Mouse (Mus musculus) MEL (cell line): ENCODE measurements at regions not wholly inside any gene's neighbourhood (a gene's known extent, or its start where the extent isn't known, plus 50 kb on each side); places are given as distances from the start of the nearest gene placed in this dataset.

Source experiments
- DNase-seq: peaks from one replicate; pipeline ENCODE4 v3.0.0; 2011; ENCODE audit warnings: low read depth, low spot score
- H3K27ac ChIP-seq: 2 replicates; pipeline ENCODE4 v1.5.1; 2012; ENCODE audit warnings: low read depth, mild to moderate bottlenecking, control low read depth, low read length, moderate library complexity; ENCODE audit not compliant: control insufficient read depth
- H3K27me3 ChIP-seq, 2 experiments: fragments of 150-350 bp in 1 of 2; sonication (generic) in 1 of 2; 2 replicates each; pipeline ENCODE4 v1.6.1; 2012; ENCODE audit warnings: low read length in 2 of 2, mild to moderate bottlenecking in 2 of 2, improper control_type of control experiment in 1 of 2, moderate library complexity in 1 of 2; ENCODE audit not compliant: insufficient read depth in 2 of 2, control insufficient read depth in 1 of 2
- H3K36me3 ChIP-seq, 2 experiments: 2 replicates each; pipeline ENCODE4 v1.6.1; 2012 to 2014; ENCODE audit warnings: low read length in 2 of 2, improper control_type of control experiment in 1 of 2, inconsistent platforms in 1 of 2, mild to moderate bottlenecking in 1 of 2; ENCODE audit not compliant: insufficient read depth in 2 of 2, control insufficient read depth in 1 of 2
- H3K4me1 ChIP-seq, 2 experiments: fragments of 150-350 bp in 1 of 2; sonication (generic) in 1 of 2; 2 replicates each; pipeline ENCODE4 v1.6.1; 2012; ENCODE audit warnings: low read length in 2 of 2, improper control_type of control experiment in 1 of 2, mild to moderate bottlenecking in 1 of 2; ENCODE audit not compliant: insufficient read depth in 2 of 2, control insufficient read depth in 1 of 2
- H3K4me3 ChIP-seq, 2 experiments: fragments of 150-350 bp in 1 of 2; sonication (generic) in 1 of 2; 2 replicates each; pipeline ENCODE4 v1.5.1; 2012; ENCODE audit warnings: low read depth in 2 of 2, low read length in 2 of 2, mild to moderate bottlenecking in 2 of 2, moderate library complexity in 2 of 2, control low read depth in 1 of 2, improper control_type of control experiment in 1 of 2; ENCODE audit not compliant: control insufficient read depth in 1 of 2, insufficient read depth in 1 of 2
- H3K79me2 ChIP-seq: 2 replicates; pipeline ENCODE4 v1.6.1; 2012; ENCODE audit warnings: mild to moderate bottlenecking, low read length, moderate library complexity; ENCODE audit not compliant: control insufficient read depth, poor library complexity, insufficient read depth
- H3K9ac ChIP-seq: 2 replicates; pipeline ENCODE4 v1.6.1; 2012; ENCODE audit warnings: low read depth, mild to moderate bottlenecking, control low read depth, low read length, moderate library complexity; ENCODE audit not compliant: control insufficient read depth, poor library complexity, severe bottlenecking
- H3K9me3 ChIP-seq: fragments of 150-350 bp; sonication (generic); replicated peaks from 2 replicates; pipeline ENCODE4 v1.6.1; 2012; ENCODE audit warnings: mild to moderate bottlenecking, low read length, improper control_type of control experiment, moderate library complexity; ENCODE audit not compliant: insufficient read depth
- BHLHE40 ChIP-seq: IDR thresholded peaks from 2 replicates; pipeline ENCODE4 v1.6.1; 2012; ENCODE audit warnings: low read depth, mild to moderate bottlenecking, inconsistent platforms, low read length, improper control_type of control experiment, borderline replicate concordance
- CHD2 ChIP-seq: IDR thresholded peaks from 2 replicates; pipeline ENCODE4 v1.6.1; 2011; ENCODE audit warnings: low read length, improper control_type of control experiment
- EP300 ChIP-seq, 2 experiments: IDR thresholded peaks; 2 replicates each; pipeline ENCODE4 v1.6.1; 2011; ENCODE audit warnings: improper control_type of control experiment in 2 of 2, low read length in 2 of 2, low read depth in 1 of 2, mild to moderate bottlenecking in 1 of 2
- GABPA ChIP-seq: IDR thresholded peaks from 2 replicates; pipeline ENCODE4 v1.6.1; 2012; ENCODE audit warnings: low read depth, mild to moderate bottlenecking, inconsistent platforms, low read length, improper control_type of control experiment, moderate library complexity
- GATA1 ChIP-seq: IDR thresholded peaks from 2 replicates; pipeline ENCODE4 v1.6.1; 2011; ENCODE audit warnings: low read depth, low read length, improper control_type of control experiment
- HCFC1 ChIP-seq: IDR thresholded peaks from 2 replicates; pipeline ENCODE4 v1.6.1; 2012; ENCODE audit warnings: low read depth, mild to moderate bottlenecking, inconsistent platforms, low read length, improper control_type of control experiment, moderate library complexity
- JUND ChIP-seq: IDR thresholded peaks from 2 replicates; pipeline ENCODE4 v1.6.1; 2011; ENCODE audit warnings: low read depth, mild to moderate bottlenecking, improper control_type of control experiment, low read length
- KAT2A ChIP-seq: conservative IDR thresholded peaks from 2 replicates; pipeline ENCODE4 v1.6.1; 2012; ENCODE audit warnings: low read depth, low read length, improper control_type of control experiment, inconsistent platforms
- MYB ChIP-seq: IDR thresholded peaks from 2 replicates; pipeline ENCODE4 v1.6.1; 2011; ENCODE audit warnings: mild to moderate bottlenecking, low read depth, low read length, improper control_type of control experiment
- NELFE ChIP-seq: IDR thresholded peaks from 2 replicates; pipeline ENCODE4 v1.6.1; 2011; ENCODE audit warnings: low read depth, low read length, improper control_type of control experiment
- NRF1 ChIP-seq: IDR thresholded peaks from 2 replicates; pipeline ENCODE4 v1.6.1; 2014; ENCODE audit warnings: low read depth, mild to moderate bottlenecking, inconsistent platforms, low read length, improper control_type of control experiment, moderate library complexity; ENCODE audit not compliant: poor library complexity, insufficient read depth, severe bottlenecking
- POLR2AphosphoS2 ChIP-seq: IDR thresholded peaks from 2 replicates; pipeline ENCODE4 v1.6.1; 2011; ENCODE audit warnings: low read length, improper control_type of control experiment
- POLR2AphosphoS5 ChIP-seq: IDR thresholded peaks from 2 replicates; pipeline ENCODE4 v1.6.1; 2012; ENCODE audit warnings: low read depth, borderline replicate concordance, mild to moderate bottlenecking, inconsistent platforms, low read length, moderate library complexity, mixed read lengths
- RCOR1 ChIP-seq: IDR thresholded peaks from 2 replicates; pipeline ENCODE4 v1.6.1; 2012; ENCODE audit warnings: low read depth, mild to moderate bottlenecking, inconsistent platforms, low read length, improper control_type of control experiment
- TCF12 ChIP-seq: IDR thresholded peaks from 2 replicates; pipeline ENCODE4 v1.6.1; 2014; ENCODE audit warnings: low read depth, mild to moderate bottlenecking, inconsistent platforms, low read length, improper control_type of control experiment, moderate library complexity
- UBTF ChIP-seq: IDR thresholded peaks from 2 replicates; pipeline ENCODE4 v1.6.1; 2012; ENCODE audit warnings: low read depth, mild to moderate bottlenecking, inconsistent platforms, low read length, improper control_type of control experiment, moderate library complexity, borderline replicate concordance; ENCODE audit not compliant: insufficient read depth
- USF2 ChIP-seq, 2 experiments: IDR thresholded peaks; 2 replicates each; pipeline ENCODE4 v1.6.1; 2011 to 2012; ENCODE audit warnings: improper control_type of control experiment in 2 of 2, low read length in 2 of 2, borderline replicate concordance in 1 of 2, inconsistent platforms in 1 of 2, low read depth in 1 of 2, mild to moderate bottlenecking in 1 of 2; ENCODE audit not compliant: insufficient read depth in 1 of 2
- ZC3H11A ChIP-seq: IDR thresholded peaks from 2 replicates; pipeline ENCODE4 v1.6.1; 2012; ENCODE audit warnings: low read depth, mild to moderate bottlenecking, inconsistent platforms, low read length, improper control_type of control experiment
- ZMIZ1 ChIP-seq: IDR thresholded peaks from 2 replicates; pipeline ENCODE4 v1.6.1; 2012; ENCODE audit warnings: low read depth, mild to moderate bottlenecking, inconsistent platforms, low read length, improper control_type of control experiment, moderate library complexity

DNA sequence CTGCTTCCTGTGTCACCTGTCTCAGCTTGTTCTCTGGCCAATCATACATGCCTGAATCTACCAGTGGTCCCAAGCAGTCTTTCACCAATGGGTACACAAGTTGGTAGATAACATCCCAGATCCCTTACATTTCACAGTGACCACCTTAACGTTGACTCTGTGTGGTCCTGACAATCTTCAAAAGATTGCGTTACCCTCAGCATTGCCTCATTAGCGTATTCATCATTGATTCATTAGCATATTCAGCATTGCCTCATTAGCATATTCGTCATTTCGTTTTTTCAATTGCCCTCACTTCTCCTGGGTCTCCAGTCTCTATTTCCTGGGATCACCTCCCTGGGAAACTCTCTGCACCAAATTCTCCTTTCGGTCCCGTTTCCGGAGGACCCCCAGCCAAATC is 55.5 kb upstream of the Habp2 start:
- H3K27me3 ChIP-seq, result peaks cover 3 to 10% of the 10 kb centered on the region in 2 experiments; a peak in 2 of 4 replicates
- no peak overlapping the region for H3K9ac ChIP-seq
- no peak for DNase-seq
- no peak overlapping the region for H3K27ac ChIP-seq
- no peaks in the 10 kb centered on the region for H3K9me3 ChIP-seq
- H3K79me2 ChIP-seq, result no peaks in the 10 kb centered on the region
- H3K36me3 ChIP-seq, result no peaks in the 10 kb centered on the region
- no peak for TF ChIP-seq JUND
- TF ChIP-seq GABPA, result no peak
- TF ChIP-seq BHLHE40, result no peak
- H3K4me1 ChIP-seq, result no peaks in the 10 kb centered on the region
- no peak overlapping the region for H3K4me3 ChIP-seq

DNA sequence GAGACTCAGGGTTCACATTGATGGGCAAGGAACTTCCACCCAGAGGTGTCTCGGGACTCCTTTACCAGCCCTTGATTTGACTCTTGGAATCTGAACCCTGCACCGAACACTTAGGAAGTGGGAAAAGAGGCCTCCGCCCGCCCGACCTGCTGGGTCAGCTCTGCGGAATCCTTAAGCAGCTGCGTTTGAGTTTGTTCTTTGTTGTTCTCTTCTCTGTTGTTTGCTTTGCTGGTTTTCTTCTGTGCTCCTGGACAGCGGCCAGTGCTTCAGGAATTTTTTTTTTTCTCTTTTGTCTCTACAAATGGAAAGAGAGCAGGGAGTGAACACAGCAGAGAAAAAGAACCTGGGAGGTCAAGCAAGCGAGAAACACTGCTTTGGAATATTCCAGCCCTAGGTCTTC is 55.1 kb upstream of the Habp2 start:
- Histone ChIP-seq H3K9ac (no peak overlapping the region), H3K4me1 (no peaks in the 10 kb centered on the region), H3K79me2 (no peaks in the 10 kb centered on the region), H3K4me3 (no peak overlapping the region), H3K36me3 (no peaks in the 10 kb centered on the region), H3K27ac (no peak overlapping the region), H3K27me3 (peaks cover 6 to 15% of the 10 kb centered on the region in 2 experiments), H3K9me3 (no peaks in the 10 kb centered on the region)
- TF ChIP-seq GABPA (no peak), MYB (no peak), UBTF (no peak), POLR2AphosphoS5 (no peak), EP300 (IDR thresholded peaks at IDR 0.05; ENCODE audit: low read depth in 1 of 2, low read length in 2 of 2) (no peak), ZC3H11A (no peak), POLR2AphosphoS2 (no peak), NELFE (no peak), GATA1 (no peak), USF2 (IDR thresholded peaks at IDR 0.05; ENCODE audit: borderline replicate concordance in 1 of 2, insufficient read depth in 1 of 2, low read depth in 1 of 2, low read length in 2 of 2) (no peak), HCFC1 (no peak), RCOR1 (no peak), TCF12 (no peak), NRF1 (no peak), ZMIZ1 (no peak), KAT2A (no peak), CHD2 (no peak)
- no peak for DNase-seq
